Mouse (Mus musculus): ENCODE measurements around the gene Pygm. TPM values are rescaled to one million over a fixed set of nuclear protein-coding genes. Genes with fewer than 3 reads are reported as not detected.
A peak's percentile ranks its signal among the peaks of the same experiment; 100 is the strongest.

Gene Pygm
- total and polyA plus RNA-seq, 2 experiments from 2014 or later, result 13.2 to 25.8 TPM

- ATAC-seq (ENCODE audit: low FRiP score), result no peak
- no peak overlapping the region for H3K4me3 ChIP-seq (ENCODE audit: low read depth, low read length)
- H3K4me1 ChIP-seq (ENCODE audit: insufficient read depth, low read length), result peaks cover 59% of the 10 kb centered on the region
- H3K27ac ChIP-seq (ENCODE audit: low read depth, low read length), result no peak overlapping the region
- no peak for TF ChIP-seq CTCF (IDR thresholded peaks at IDR 0.05)
- no peaks in the 10 kb centered on the region for H3K9me3 ChIP-seq (ENCODE audit: low read length)
- no peak for DNase-seq (ENCODE audit: low spot score)
- 55% methylated on average over 8 of the region's 8 CpGs for WGBS
- no peak overlapping the region for H3K4me2 ChIP-seq (ENCODE audit: low read depth, low read length, poor library complexity, severe bottlenecking)
- H3K9ac ChIP-seq (replicated peaks; ENCODE audit: low read length, poor library complexity, severe bottlenecking), result no peak overlapping the region
- H3K27me3 ChIP-seq (ENCODE audit: insufficient read depth, low read length), result no peaks in the 10 kb centered on the region
- H3K36me3 ChIP-seq (ENCODE audit: insufficient read depth, low read length), result peaks cover 8% of the 10 kb centered on the region; the same call in 1 of the 2 replicates
Observed at GRCm38 (mm10) chr19:6424137-6424881, 40.1 kb downstream of the Pygm start.

DNA sequence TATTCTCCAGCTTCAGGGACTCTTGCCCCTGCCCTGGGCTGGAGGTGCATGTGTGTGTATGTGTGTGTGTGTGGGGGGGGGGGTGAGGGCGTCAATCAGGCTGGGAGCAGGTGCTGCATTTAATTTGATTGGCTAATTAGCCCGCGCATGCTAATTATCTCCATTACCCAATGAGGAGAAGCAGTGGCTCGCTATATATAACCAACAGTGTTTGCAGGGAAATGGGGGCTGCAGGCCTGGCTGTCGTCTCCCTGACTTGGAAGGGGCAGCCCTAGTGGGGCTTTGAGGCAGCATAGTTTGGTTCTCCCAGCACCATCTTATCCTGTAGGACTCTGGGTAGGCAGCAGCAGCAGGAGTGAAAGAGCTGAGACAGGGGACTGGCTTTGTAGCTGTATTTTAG is 41.4 kb downstream of the Pygm start:
- DNase-seq (ENCODE audit: low spot score) (no peak), ATAC-seq (ENCODE audit: low FRiP score) (no peak)
- H3K4me3 ChIP-seq (ENCODE audit: low read depth, low read length), result no peak overlapping the region
- peaks cover 8% of the 10 kb centered on the region; the same call in 1 of the 2 replicates for H3K36me3 ChIP-seq (ENCODE audit: insufficient read depth, low read length)
- no peak overlapping the region for H3K27ac ChIP-seq (ENCODE audit: low read depth, low read length)
- no peaks in the 10 kb centered on the region for H3K27me3 ChIP-seq (ENCODE audit: insufficient read depth, low read length)
- H3K9me3 ChIP-seq (ENCODE audit: low read length), result no peaks in the 10 kb centered on the region
- 40% methylated on average over 5 of the region's 5 CpGs for WGBS
- no peak for TF ChIP-seq CTCF (IDR thresholded peaks at IDR 0.05)
- H3K9ac ChIP-seq (replicated peaks; ENCODE audit: low read length, poor library complexity, severe bottlenecking), result 0 out of 2 replicates have a peak overlapping the region, but pooled peaks have one; percentile 33
- H3K4me1 ChIP-seq (ENCODE audit: insufficient read depth, low read length), result peaks cover 63% of the 10 kb centered on the region
- H3K4me2 ChIP-seq (ENCODE audit: low read depth, low read length, poor library complexity, severe bottlenecking), result no peak overlapping the region

GRCm38 (mm10) chr19:6426703-6427500 is 42.7 kb downstream of the Pygm start:
- H3K9ac ChIP-seq (replicated peaks; ENCODE audit: low read length, poor library complexity, severe bottlenecking), result no peak overlapping the region
- H3K27me3 ChIP-seq (ENCODE audit: insufficient read depth, low read length), result no peaks in the 10 kb centered on the region
- no peaks in the 10 kb centered on the region for H3K9me3 ChIP-seq (ENCODE audit: low read length)
- H3K4me1 ChIP-seq (ENCODE audit: insufficient read depth, low read length), result peaks cover 52% of the 10 kb centered on the region
- peaks cover 8% of the 10 kb centered on the region; the same call in 1 of the 2 replicates for H3K36me3 ChIP-seq (ENCODE audit: insufficient read depth, low read length)
- no peak overlapping the region for H3K4me3 ChIP-seq (ENCODE audit: low read depth, low read length)
- ATAC-seq (ENCODE audit: low FRiP score) (no peak), DNase-seq (ENCODE audit: low spot score) (no peak)
- 29% methylated on average over 13 of the region's 13 CpGs for WGBS
- H3K27ac ChIP-seq (ENCODE audit: low read depth, low read length), result no peak overlapping the region
- no peak for TF ChIP-seq CTCF (IDR thresholded peaks at IDR 0.05)
- H3K4me2 ChIP-seq (ENCODE audit: low read depth, low read length, poor library complexity, severe bottlenecking), result no peak overlapping the region

DNA sequence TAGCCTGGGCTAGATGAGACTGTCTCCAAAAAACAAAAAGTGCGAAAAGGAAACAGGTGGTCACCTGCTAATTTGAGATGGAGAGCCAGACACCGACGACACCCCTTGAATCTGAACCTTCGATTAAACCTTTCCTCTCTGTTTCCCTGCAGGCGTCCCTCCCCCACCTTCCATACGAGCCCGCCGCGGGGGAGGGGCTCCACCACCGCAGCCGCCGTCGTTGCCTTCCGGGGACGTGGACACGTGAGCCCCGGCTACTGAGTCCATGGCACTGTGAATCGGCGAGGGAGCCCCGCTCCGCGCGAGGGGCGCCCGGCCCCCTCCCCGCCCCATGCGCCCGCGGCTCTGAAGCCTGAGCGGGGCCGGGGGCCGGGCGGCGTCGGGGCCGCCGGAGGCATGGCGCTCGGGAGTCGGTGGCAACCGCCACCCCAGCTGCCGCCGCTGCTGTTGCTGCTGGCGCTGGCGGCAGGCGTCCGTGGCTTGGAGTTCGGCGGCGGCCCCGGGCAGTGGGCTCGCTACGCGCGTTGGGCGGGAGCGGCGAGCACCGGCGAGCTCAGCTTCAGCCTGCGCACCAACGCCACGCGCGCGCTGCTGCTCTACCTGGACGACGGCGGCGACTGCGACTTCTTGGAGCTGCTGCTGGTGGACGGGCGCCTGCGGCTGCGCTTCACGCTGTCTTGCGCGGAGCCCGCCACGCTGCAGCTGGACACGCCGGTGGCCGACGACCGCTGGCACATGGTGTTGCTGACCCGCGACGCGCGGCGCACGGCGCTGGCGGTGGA is 43.6 kb downstream of the Pygm start:
- Histone ChIP-seq H3K4me2 (ENCODE audit: low read depth, low read length, poor library complexity, severe bottlenecking) (peak overlapping the region; percentile 50), H3K9me3 (ENCODE audit: low read length) (no peaks in the 10 kb centered on the region), H3K4me1 (ENCODE audit: insufficient read depth, low read length) (peaks cover 47% of the 10 kb centered on the region), H3K27ac (ENCODE audit: low read depth, low read length) (no peak overlapping the region), H3K36me3 (ENCODE audit: insufficient read depth, low read length) (peaks cover 8% of the 10 kb centered on the region; the same call in 1 of the 2 replicates), H3K4me3 (ENCODE audit: low read depth, low read length) (peak overlapping the region; percentile 27), H3K9ac (replicated peaks; ENCODE audit: low read length, poor library complexity, severe bottlenecking) (peak overlapping the region; percentile 51), H3K27me3 (ENCODE audit: insufficient read depth, low read length) (no peaks in the 10 kb centered on the region)
- DNase-seq (ENCODE audit: low spot score) (no peak), ATAC-seq (ENCODE audit: low FRiP score) (no peak)
- no peak for TF ChIP-seq CTCF (IDR thresholded peaks at IDR 0.05)
- WGBS, result 4% methylated on average over 74 of the region's 94 CpGs

- peaks cover 8% of the 10 kb centered on the region; the same call in 1 of the 2 replicates for H3K36me3 ChIP-seq (ENCODE audit: insufficient read depth, low read length)
- peaks cover 47% of the 10 kb centered on the region for H3K4me1 ChIP-seq (ENCODE audit: insufficient read depth, low read length)
- 0 out of 2 replicates have a peak, but pooled peaks have one; percentile 26 for TF ChIP-seq CTCF (IDR thresholded peaks at IDR 0.05)
- no peaks in the 10 kb centered on the region for H3K27me3 ChIP-seq (ENCODE audit: insufficient read depth, low read length)
- ATAC-seq (ENCODE audit: low FRiP score), result 0 out of 2 replicates have a peak, but pooled peaks have one; percentile 41
- peak overlapping the region; percentile 50 for H3K4me2 ChIP-seq (ENCODE audit: low read depth, low read length, poor library complexity, severe bottlenecking)
- DNase-seq (ENCODE audit: low spot score), result no peak
- peak overlapping the region; percentile 27 for H3K4me3 ChIP-seq (ENCODE audit: low read depth, low read length)
- no peaks in the 10 kb centered on the region for H3K9me3 ChIP-seq (ENCODE audit: low read length)
- whole genome bisulfite sequencing, result 12% methylated on average over 44 of the region's 60 CpGs
- H3K9ac ChIP-seq (replicated peaks; ENCODE audit: low read length, poor library complexity, severe bottlenecking), result peak overlapping the region; percentile 51
- 0 out of 2 replicates have a peak overlapping the region, but pooled peaks have one; percentile 32 for H3K27ac ChIP-seq (ENCODE audit: low read depth, low read length)
Observed at GRCm38 (mm10) chr19:6428501-6429200, 44.5 kb downstream of the Pygm start.
